Mouse (Mus musculus) gastrocnemius, postnatal 36 days (tissue): ENCODE results near the gene Ifnk. TPM values are rescaled to one million over a fixed set of nuclear protein-coding genes. Genes with fewer than 3 reads are reported as not detected.

Source experiments
- DNase-seq, 2 experiments: peaks; one replicate each; pipeline ENCODE4 v3.0.0; 2022
- intact Hi-C: fragments of 180-260 bp; cut with DNase I; formaldehyde crosslinking; loops from one replicate; pipeline ENCODE4 v1.15.1; 2025
- long read RNA-seq, 2 experiments: library from polyadenylated mRNA; stranded (forward); transcript quantifications; one replicate each; pipeline ENCODE4 v2.0.0; 2021
- total RNA-seq, 2 experiments: library from RNA; stranded (reverse); gene quantifications; 2 replicates each; pipeline ENCODE4 v1.2.3; 2021

Gene Ifnk
- total RNA-seq: not detected
- long read RNA-seq, experiment 1: 0 reads
- long read RNA-seq, experiment 2: 0 reads

DNA sequence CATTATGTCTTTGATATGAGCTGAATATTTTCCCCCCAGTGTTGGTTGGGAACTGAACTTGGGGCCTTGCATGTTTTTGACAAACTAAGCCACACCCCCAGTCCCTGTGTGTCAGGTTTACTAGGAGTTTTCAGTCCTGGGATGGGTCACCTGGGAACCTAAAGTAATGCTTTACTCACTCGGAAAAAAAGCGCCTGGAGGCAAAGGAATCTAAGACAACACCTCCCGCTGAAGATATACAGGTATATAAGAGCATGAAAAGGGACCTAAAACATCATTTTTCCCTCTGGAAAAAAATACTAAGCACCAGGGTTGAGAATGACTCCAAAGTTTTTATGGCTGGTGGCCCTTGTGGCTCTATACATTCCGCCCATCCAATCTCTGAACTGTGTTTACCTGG, at the start of gene Ifnk:
TSS of gene Ifnk (plus strand) at position 301 of the 400 bp plus-strand sequence.
- intact Hi-C loops: no loop called here

DNA sequence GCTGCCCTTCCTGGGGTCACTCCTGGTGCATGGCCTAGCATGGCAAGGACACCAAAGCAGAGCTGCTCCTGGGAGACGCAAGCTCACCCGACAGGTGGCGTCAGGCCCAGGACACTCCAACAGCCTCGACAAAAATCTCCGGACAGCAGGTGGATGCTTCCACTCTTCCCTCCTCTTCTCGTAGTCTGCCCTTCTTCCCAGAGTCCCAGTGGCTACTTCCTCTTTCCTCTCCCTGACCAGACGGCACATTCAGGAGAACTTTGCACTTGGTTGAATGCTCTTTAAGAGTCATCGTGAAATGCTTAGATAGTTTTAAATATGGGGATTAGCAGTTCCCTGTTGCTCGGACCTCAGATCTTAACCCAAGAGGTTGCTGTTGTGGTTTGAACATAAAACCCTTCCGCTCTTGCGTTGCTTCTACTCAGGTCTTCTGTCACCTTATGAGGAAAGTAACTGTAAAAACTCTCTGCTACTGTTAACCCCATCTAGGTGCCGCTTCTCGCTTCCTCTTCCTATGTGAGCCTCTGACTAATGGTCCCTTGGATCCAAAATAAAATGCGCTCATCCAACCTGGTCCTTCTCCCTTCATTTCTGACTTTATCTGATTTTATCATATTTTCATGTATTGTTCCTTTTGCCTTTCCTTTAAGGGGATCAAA, 46.6 kb upstream of the Ifnk start:
- intact Hi-C loops: no loop called here
- DNase-seq: no peak

More for the DNA sequence above, at the start of gene Ifnk:
- no peak for DNase-seq

DNA sequence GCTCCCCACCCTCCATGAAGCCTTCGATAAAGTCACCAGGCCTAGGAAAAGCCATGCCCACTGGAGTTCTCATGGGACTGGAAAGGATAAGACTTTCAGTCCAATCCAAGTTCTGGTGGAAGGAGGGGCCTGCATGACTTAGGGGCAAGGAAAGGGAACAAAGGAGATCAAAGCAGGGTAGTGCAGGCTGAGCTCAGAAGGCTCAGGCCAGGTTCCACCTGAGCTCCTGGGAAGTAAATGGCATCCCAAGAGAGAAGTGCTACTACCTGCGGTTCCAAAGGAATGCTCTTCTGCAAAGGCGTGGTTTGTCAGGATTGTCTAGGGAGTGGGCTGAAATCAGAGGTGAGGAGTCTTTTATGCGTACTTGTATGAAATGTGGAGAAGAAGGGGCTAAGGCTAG, 39.4 kb upstream of the Ifnk start:
- intact Hi-C loops: no loop called here
- DNase-seq: no peak

- intact Hi-C loops: no loop called here
- DNase-seq: no peak
Observed at GRCm38 (mm10) chr4:35113516-35114248, 38.2 kb upstream of the Ifnk start.

DNA sequence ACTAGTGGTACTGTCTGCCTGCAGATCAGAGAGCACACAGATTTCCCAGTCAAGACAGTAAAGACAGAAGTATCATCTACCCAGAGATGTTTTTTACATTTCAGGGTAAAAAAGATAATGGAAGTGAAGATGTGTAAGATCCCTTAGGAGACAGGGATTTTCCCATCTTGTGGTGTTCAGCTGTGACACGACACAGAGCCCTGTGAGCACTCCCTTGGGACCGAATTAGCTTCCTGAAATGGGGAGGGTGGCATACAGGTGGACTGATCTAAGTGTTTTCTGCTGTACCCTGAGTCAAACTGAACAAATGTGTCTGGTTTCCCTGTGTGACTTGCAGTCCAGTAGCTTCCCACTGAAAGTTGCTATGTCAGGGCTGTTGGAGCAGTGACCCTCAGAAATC, 36.9 kb upstream of the Ifnk start:
- intact Hi-C loops: no loop called here
- no peak for DNase-seq

DNA sequence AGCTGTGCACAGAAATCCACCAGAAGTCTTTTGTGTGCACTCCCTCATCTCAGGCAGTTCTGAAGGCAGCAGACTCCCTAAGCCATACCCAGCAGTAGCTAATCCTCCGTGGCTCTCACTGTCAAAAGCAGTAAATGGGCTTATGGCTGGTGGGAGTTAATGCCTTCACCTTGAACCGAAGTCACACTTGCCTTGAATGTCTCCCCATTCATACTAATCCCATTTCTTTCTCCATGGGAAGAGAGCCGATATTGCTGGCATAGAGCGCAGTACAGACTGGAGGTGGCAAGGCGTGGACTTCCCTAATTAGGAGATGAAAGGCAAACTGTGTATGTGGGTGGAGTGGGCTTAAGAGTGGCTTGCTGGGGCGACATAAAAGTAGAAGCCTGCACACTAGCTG, 35.9 kb upstream of the Ifnk start:
- no peak for DNase-seq
- intact Hi-C loops: no loop called here

GRCm38 (mm10) chr4:35117144-35117543, 34.7 kb upstream of the Ifnk start:
- intact Hi-C loops: no loop called here

DNA sequence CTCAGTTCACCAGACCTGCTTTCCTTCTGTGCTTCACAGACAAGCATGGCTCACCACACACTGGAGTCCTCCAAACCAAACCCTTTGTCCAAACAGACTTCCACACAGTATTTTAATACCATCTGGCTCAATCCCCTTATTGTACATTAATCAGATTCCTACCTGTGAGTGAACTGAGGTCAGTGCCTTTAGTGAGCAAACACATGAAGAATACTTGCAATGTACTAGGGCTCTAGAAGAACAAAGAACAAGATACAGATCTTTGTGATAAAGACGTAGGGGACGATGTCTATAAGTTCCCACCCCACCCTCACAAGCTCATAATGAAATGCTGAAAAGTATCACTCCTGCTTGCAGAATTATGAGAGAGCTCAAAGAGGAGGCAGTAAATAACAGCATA, 33.0 kb upstream of the Ifnk start:
- DNase-seq: no peak

More at GRCm38 (mm10) chr4:35117144-35117543, 34.7 kb upstream of the Ifnk start:
- DNase-seq: no peak

DNA sequence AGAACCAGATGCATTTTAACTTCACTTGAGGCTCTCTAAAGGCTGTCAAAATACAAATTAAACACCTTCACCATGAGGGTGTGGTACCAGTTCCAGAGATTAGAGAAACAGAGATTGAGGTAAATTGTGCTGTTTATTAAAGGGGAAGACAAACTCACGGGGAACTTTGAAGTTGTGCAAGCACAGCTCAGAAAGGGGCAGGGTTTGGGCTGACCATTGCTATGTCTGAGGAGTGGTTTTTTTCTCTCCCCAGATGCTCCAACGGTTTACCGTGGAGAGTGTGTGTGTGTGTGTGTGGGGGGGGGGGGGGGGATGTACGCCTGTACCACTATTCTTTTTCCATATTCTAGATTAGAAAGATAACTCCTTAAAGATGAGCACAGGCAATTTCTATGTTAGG, 31.7 kb upstream of the Ifnk start:
- no peak for DNase-seq
- intact Hi-C loops: no loop called here

More for the DNA sequence above, 33.0 kb upstream of the Ifnk start:
- intact Hi-C loops: no loop called here

DNA sequence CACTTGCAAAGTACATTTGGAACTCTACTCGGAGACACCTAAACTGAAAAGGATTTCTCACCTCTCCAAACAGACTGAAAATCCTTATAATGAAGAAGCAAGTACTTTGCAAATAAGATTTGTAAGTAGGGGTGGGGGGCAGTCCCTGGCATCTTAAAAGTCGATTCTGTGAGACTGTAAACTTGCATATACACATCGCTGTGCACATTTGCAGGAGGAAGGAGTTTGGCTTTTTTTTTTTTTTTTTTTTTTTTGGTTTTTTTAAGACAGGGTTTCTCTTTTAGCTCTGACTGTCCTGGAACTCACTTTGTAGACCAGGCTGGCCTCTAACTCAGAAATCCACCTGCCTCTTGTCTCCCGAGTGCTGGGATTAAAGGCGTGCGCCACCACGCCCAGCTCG, 31.3 kb upstream of the Ifnk start:
- intact Hi-C loops: no loop called here
- no peak for DNase-seq

DNA sequence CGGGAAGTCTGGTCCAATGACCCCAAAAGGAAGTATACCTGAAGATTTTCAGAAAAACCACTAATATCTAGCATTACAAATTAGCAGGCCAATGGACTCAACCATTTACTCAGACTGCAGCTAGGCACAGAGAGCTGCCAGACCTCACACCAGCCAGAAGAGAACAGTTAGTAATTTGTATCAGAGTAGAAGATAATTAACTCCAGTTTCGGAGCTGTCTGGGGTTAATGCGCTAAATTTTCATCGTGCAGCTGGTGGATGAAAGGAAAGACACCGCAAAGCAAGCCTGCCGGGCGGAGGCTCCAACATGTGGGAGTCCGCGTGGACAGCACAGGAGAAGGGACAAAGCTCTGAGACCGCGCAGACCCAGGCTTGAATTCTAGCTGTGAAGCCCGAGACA, 30.8 kb upstream of the Ifnk start:
- DNase-seq: no peak
- intact Hi-C loops: no loop called here

DNA sequence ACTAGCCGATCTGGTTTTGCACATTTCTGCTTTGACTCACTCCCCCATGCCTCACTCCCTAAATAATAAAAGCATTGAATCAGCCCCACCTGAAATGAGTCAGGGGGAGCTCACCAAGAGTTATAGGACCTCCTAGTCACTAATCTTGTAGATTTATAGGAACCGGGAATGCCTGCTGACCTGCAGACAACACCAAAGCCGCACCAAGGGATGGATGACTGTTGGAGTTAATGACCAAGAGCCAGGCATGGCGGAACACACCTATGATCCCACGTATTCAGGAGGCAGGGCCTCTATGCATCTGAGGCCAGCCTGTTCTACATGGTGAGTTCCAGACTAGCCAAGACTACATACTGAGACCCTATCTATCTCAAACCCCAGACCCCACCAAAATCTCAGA, 28.8 kb upstream of the Ifnk start:
- intact Hi-C loops: no loop called here
- DNase-seq: no peak

- intact Hi-C loops: no loop called here
Observed at GRCm38 (mm10) chr4:35124027-35124426, 27.8 kb upstream of the Ifnk start.

GRCm38 (mm10) chr4:35125299-35125777, 26.5 kb upstream of the Ifnk start:
- intact Hi-C loops: no loop called here
- no peak for DNase-seq

More at GRCm38 (mm10) chr4:35124027-35124426, 27.8 kb upstream of the Ifnk start:
- DNase-seq: no peak

DNA sequence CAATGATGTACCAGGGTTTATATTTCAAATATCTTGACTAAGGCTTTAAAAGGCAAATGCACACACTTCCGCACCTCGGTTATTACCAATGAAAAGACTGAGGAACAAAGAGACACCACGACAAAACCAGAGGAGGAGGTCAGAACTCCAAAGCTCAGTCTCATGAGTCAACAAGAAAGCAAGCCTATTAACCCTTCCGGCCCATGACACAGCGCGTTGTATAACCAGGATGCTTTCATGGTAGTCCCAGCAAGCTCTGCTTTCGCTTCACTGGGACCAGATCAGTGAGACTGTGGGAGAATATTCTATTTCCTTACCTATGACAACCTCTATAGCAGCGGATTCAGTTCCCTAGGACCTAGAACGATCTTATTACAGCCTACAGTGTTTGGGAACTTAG, 25.1 kb upstream of the Ifnk start:
- DNase-seq: no peak
- intact Hi-C loops: no loop called here

DNA sequence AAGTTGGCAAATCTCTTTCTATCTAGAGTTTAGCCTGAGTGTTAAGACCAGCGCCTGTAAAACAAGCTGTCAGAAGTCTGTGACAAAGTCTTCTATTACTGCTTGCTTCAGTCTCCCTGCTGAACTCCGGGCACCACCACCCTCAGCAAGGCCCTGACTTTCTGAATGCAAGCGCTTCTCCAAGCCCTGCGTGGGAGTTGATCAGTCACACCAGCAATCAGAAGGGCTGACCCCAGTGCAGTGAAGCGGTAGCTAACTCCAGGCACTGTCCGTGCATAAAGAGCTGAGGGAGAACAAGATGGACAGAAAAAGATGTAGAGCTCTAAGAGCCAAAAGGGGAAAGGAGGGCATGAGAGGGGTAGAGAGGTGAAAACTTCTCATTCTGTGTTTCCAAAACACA, 24.1 kb upstream of the Ifnk start:
- DNase-seq: no peak
- intact Hi-C loops: no loop called here

GRCm38 (mm10) chr4:35130411-35130948, 21.4 kb upstream of the Ifnk start:
- intact Hi-C loops: no loop called here
- DNase-seq: no peak

DNA sequence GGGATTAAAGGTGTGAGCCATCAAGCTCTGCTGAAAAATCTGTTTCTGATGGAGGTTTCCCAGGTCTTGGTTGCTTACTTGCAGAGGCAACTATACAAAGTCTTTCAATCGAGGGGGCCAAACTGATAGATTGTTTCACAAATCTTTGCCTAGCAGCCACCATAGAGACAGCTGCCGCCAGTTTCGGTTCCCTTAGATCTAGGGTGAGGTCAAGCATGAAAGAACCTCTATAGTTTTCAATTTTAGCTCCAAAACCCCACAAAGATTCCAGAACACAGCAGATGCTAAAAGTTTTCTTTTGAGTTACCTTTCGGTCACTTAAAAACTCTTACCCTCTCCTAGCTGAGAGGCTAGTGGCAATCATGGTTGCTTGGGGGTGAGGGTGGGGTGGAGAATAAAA, 20.3 kb upstream of the Ifnk start:
- intact Hi-C loops: no loop called here
- no peak for DNase-seq

- intact Hi-C loops: no loop called here
- DNase-seq: no peak
Observed at GRCm38 (mm10) chr4:35133411-35133810, 18.4 kb upstream of the Ifnk start.

DNA sequence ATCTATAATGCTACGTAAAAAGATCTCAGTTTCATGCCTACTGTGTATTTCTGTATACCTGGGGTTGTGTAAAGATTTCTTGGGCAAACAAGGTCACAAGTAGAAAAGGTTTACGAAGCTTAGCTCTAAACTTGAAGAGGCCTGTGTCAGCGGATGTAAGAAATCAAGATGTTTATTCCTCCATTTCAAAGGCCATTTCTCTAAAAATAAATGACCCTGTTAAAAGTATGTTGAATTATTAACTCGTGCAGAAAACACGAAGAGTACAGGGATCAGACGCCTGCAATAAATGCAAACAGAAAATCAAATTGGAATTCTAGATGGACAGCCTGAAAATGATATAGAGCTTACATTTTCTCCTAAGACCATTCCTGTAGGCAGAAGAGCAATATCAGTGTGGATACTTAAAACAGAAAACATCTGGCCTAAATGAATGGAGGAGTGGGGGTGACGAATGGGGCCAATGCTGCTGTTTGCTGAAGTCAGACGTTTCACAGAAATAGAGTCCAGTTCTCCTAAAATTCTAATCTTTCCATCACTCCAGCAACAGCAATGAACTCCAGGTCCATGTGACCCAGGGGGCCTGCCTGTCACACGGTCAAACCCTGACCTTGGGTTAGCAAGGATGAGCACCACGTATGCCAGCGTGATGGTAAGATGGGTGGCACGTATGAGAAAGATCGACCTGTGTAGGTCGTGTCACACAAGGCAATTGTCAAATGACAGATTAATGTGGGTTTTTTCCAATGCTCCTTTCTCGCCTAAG, 16.8 kb upstream of the Ifnk start:
- no peak for DNase-seq
- intact Hi-C loops: no loop called here

DNA sequence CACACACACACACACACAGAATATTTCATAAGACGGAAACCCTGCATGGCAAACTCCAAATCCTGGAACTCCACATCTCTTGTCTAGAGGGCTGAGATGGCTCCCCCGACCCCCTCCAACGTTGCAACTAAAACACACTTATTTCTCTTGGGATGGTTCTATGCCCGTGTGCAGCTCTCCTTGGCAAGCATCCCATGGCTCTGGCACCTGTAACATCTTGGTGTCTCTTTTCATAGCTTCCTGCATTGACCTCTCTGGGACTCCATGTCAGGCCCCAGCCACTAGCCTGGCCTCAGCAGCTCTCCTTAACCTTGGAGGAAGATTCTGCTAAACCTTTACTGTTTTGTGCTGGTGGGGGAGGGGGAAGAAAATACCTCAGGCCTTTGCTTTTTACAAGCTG, 16.1 kb upstream of the Ifnk start:
- no peak for DNase-seq
- intact Hi-C loops: no loop called here
